Mouse (Mus musculus) cerebellum, adult 11-12 months (tissue): Measurements from ENCODE around the gene C1qtnf1.

Source experiments
- DNase-seq: peaks from one replicate; pipeline ENCODE4 v3.0.0; 2022

Gene C1qtnf1

DNA sequence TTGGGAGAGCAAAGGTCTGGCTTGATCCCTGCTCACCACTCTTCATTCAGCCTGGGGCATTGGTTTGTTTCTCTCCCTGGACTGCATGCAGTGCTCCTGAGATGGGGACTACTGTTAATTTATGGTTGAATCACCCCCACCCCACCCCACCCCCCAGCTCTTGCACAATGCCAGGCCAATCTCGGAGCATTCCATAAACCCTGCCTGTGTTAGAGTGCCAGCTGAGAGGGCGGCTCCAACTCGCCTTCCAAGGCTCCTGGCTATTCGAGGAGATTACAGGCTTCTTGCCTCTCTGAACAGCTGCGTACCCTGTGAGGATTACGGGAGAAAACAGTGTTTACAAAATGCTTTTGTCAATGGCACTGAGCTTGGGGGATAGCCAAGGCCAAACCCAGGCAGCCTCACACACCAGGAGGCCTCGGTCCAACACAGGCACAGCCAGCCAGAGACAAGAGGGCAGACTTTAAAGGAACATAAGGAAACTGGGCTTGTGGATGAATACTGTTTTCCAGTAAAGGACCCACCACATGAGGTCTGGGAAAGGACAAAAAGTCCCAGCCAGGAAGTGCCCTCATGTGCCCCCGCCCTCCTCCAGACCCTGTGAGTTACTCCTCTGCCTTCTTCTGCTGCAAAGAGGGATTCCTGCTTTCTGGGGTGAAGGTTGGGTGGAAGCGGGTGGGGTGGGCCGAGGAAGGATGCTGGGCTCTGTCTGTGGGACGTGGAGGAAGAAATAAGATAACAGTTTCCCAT, 10.8 kb downstream of the C1qtnf1 start:
- no peak for DNase-seq

GRCm38 (mm10) chr11:118442691-118443090, 14.7 kb downstream of the C1qtnf1 start:
- DNase-seq = no peak

DNA sequence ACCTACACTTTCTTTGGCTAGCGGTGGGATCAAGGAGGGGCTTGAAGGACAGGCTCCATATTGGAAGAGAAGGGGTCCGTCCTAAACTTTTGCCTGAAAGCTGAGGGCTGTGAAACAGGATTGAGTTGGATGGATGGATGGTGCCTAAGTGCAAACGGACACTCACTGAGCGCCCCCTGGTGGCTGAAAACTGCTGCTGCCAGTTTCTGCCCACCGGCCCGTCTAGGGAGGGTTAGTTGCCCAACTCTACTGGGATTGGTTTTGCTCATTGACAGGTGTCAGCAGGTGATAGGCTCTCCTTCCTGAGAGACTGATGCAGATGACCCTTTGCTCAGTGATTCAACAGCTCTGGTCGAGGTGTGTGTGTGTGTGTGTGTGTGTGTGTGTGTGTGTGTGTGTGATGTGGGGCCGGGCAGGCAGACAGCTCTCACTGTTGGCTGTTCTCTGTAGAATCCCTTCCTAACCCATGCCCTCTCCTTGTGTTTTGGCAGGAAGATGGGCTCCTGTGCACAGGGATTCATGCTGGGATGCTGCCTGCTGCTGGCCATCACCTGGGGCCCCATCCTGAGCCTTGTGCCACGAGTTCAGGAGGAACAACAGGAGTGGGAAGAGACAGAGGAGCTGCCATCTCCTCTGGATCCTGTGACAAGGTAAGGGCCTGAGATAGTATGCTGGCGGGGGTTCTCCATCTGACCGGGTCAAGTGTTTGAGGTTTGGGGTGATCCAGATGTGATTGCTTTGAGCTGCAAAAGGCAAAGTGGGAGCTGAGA, 15.4 kb downstream of the C1qtnf1 start:
- no peak for DNase-seq

- peak; percentile 52 for DNase-seq
Measured at GRCm38 (mm10) chr11:118445843-118446242, 17.8 kb downstream of the C1qtnf1 start.

GRCm38 (mm10) chr11:118447346-118447745, 19.3 kb downstream of the C1qtnf1 start:
- DNase-seq = no peak

GRCm38 (mm10) chr11:118448385-118448784, 20.4 kb downstream of the C1qtnf1 start:
- no peak for DNase-seq

DNA sequence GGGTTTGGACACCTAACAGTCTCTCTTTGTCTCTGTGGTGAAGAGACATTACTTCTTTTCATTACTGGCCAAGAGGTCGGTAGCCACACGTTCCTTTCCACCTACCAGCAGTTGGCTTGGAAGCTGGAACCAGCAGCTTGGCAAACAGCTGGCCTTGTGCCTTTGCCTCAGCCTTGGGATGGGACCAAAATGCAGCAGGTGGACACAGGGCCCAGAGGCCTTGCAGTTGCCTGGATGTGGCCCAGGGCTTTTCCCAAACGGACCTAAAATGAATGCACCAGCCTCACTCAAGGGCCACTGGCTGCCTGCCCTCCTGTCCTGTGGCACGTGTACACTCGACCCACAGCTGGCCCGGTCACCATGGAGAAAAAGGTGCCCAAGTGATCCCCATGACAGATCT, 23.2 kb downstream of the C1qtnf1 start:
- DNase-seq = no peak

DNA sequence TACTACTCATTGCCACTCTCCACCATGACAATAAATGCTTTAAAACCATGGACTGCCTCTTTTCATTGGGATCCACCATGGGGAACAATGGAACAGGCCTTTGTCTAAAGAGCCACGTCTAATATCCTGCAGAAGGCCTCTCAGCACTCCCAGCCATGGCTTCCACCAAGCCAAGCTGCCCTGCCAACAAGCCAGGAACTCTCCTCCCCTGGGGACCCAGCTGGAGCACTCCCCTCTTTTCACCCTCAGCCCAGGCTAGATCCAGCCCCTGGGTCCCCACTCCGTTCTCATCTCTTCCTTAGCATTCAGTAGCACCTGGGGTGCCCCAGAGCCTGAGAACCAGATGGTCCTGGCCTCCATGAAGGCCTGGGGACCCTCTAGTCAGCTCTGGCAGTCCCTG, 25.0 kb downstream of the C1qtnf1 start:
- no peak for DNase-seq

DNA sequence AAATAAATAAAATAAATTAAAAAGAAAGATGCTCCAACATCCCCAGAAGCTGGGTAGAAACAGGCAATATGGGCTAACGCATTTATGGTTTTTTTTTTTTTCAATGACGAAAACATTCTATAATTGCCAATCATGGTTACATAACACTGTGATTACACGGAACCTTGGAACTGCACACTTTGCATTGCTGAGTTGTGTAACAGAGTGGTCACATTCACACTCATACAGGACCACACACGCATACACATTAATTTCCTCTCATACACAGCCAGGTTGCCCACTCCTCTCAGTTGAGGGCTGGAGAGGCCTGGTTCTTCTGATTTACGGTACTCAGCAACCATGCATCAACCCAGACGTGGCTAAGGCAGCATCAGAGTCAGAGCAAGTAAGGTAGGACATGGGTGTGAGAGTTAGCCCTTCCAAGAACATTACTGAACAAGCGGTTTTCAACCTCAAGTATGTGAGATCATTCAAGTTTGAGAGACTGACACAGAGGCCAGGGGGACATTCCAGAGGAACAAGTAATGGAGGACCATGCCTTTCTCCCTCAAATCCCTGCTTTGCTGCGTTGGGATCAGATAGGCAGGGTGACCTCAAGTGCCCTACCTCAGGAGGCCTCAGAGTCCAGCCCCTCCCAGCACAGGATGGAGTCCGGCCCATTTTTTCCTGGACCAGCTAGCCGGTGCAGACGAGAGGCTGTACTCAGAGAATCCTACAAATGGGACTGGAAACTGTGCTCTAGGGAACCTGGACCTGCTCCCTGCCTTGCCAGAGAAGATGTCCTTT, 26.1 kb downstream of the C1qtnf1 start:
- DNase-seq = no peak

DNA sequence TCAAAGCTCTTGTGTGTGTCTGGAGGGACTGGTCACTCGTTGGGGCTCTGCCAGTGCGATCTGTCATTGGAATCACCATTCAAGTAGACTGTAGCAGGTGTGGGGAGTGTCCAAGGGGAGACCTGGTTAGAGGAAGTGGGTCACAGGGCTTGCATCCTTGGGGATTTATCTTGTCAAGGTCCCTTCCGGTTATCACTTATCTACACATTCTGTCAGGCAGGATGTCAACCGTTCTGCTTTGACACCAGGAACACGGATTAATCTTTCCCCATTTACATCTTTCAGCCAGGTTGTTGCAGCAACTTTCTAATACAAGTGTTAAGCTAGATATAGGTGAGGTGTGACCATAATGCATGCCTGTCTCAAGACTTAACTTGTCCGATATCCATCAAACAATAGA, 27.8 kb downstream of the C1qtnf1 start:
- no peak for DNase-seq

DNA sequence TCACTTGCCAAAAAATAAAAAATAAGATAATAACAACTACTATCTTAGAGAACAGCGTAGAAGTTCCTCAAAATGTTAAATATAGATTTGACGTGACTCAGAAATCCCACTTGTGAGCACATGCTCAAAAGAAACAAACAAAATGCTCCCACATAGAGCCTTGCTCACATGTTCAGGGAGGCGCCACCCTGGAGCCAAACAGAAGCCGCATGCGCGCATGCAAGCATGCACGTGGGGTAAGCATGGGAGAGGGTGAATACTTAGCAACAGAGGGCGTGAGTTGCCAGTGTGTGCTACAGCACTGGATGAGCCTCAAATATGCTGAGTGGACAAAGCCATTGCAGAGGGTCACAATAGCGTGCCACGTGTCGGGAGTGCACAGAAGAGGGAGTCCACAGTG, 28.9 kb downstream of the C1qtnf1 start:
- DNase-seq = no peak

DNA sequence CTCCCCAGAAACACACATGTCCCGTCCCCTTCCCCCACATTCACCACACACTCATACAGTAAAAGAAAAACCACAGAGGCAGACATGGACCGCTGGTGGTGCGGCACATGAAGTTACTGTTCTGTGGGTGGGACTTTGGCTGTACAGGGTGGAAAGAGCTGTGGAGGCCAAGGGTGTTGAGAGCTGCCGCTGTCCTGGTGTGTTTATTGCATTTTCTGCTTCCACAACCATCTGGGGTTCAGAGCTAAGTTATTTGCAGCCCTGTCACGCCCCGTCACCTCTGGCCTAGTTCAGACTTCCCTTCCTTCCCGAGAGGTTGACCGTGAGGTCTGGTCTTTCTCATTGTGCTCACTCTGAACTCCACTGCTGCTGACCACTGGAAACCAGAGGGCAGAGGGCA, 31.0 kb downstream of the C1qtnf1 start:
- DNase-seq = no peak

DNA sequence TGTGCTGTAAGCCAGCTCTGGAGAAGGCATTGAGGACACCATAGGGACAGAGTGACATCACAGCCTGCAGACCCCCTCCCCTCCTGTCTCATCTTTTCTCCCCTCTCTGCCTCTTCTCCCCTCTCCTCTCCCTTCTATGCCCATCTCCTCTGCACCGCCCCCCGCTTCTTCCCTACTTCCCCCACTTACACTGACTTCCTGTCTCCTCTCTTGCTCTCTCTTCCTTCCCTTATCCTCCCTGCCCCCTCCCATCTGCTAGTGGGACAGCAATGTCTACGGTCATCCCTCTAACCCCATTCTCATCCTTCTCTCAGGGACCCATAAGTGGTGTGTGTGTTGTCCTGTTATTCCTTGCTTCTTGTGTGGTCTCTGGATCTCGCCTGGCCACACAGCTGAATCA, 31.5 kb downstream of the C1qtnf1 start:
- DNase-seq = no peak

- no peak for DNase-seq
Measured at GRCm38 (mm10) chr11:118460280-118460679, 32.3 kb downstream of the C1qtnf1 start.

DNA sequence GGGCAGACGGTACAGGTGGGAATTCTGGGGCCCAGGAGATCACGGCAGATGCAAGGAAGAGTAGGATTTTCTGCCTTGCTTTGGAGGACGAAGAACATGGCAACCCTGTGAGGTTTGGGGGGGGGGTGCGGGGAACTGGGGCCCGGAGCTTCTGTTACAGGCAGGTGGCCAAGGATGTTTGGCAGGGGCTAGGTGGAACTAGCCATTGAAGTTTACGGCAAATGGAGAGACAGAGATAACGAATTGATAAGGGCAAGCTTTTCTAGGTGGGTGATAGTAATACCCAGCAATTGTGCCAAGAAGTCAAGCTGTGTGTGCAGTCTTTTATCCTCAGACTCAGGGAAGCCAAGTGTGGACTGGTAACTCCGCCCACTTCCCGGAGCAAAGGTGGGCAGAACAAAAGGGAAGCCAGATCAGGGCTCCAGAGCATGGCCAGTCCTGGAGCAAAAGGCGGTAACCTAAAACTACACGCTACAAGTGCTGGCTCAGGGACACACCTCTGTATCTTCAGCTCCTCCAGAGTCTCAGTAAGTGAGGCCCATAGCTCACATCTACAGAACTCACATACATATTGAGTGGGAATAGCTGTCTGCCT, 39.5 kb downstream of the C1qtnf1 start:
- no peak for DNase-seq

DNA sequence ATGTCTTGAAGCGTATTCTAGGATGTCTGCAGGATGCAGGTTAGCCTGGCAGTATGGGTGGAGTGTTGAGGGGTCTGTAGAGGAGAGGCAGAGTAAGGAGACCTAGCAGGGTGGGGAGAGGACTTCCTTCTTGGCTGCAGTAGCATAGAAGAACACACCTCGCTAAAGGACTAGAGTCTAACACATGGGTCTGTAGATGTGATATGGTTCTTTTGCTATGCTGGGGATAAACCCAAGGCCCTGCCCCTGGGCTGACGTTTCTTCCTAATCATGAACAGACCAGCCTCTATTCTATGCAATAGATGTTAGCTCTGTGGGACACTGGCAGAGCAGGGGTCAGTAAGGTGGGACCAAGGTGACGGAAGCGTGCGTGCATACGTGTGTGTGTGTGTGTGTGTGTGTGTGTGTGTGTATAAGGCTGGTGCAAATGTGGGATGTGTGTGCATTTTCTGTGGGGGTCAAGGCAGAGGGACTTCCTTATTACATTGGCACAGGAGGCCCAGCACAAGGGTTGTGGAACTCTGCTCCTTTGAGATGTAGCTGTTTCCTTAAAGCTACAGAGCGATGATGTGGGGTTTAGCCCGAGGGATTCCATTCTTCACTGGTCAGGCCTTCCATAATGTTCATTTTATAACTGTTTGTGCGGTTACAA, 41.6 kb downstream of the C1qtnf1 start:
- no peak for DNase-seq

DNA sequence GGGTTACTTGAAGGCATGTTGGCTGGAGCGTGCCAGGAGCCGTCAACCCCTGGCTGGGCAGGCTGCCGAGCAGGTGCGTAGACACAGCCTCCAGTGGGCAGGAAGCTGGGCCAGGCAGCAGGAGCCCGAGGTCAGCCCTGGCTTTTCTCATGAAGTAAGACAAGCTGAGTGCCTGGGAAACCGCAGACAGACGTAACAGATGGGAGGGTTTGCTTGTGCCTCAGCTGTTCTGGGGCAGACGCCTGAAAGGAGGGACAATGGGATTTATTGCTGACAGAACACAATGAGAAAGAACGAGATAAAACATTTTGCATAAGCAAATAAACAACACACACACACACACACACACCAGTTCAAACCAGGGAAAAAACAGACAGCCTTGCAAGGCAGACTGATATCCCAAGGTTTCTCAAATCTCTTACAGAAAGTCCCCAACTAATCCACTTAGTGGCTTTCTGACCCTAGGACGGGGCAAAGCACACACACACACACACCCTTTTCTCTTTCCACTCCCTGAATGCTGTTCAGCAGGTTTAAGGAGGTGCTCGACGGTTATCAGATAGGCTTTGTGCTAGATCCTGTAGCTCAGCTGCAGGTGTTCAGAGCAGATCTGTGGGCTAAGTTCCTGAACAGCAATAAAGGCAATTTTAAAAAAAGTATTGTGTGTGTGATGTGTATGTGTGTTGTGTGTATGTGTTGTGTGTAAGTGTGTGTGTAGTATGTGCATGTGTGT, 42.4 kb downstream of the C1qtnf1 start:
- DNase-seq = no peak

DNA sequence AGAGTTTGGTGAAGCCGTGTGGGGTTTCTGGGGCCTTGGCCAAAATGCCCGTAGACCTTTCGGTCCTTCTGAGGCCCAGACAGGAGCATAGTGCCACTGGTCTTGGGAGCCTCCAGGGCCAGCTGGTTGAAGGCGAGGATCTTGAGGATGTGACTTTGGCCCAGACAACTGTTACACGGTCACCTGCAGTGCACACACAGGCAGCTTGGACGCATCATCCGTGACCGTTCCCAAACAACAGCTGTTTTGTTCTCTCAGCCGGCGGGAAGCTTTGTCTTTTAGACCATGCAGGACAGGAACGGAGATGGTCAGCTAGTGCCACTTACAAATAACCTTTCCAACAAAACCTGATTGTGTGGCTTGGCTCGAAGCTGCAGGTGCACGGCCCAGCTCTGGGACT, 43.7 kb downstream of the C1qtnf1 start:
- no peak for DNase-seq

- DNase-seq = no peak
Measured at GRCm38 (mm10) chr11:118473161-118473560, 45.2 kb downstream of the C1qtnf1 start.

GRCm38 (mm10) chr11:118473842-118474500, 46.0 kb downstream of the C1qtnf1 start:
- DNase-seq = no peak

DNA sequence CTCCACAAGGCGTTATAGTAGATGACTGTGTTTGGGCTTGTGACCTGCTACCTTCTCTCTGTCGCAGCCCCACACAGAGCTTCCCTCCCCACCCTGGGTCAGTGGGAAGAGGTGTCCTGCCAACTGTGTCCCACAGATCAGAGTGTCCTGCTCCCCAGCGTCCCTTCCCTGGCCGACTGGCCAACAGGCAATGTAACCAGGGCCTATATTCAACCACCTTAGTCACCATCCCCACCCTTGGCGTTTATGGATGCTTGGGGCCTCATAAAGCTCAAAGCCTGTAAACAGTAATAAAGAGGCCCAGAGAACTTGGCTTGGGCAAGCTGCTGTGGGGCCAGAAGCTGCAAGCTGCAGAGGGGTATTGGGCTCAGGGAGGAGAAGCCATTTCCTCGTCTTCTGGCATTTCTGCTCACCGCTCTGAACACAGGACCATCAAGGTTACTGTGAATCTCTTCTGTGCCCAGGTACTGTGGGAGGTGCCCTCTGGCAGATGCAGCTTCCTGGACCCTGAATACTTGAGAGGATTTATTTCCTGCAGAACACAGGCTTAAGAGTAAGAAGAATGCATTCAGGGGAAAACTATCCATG, 47.6 kb downstream of the C1qtnf1 start:
- no peak for DNase-seq
